Mouse (Mus musculus) MEL (cell line): Measurements from ENCODE around the gene Ctu2.

Experiments used
- CHD2 ChIP-seq: IDR thresholded peaks from 2 replicates; pipeline ENCODE4 v1.6.1; 2011; ENCODE audit warnings: low read length, improper control_type of control experiment
- GABPA ChIP-seq: IDR thresholded peaks from 2 replicates; pipeline ENCODE4 v1.6.1; 2012; ENCODE audit warnings: low read depth, mild to moderate bottlenecking, inconsistent platforms, low read length, improper control_type of control experiment, moderate library complexity
- HCFC1 ChIP-seq: IDR thresholded peaks from 2 replicates; pipeline ENCODE4 v1.6.1; 2012; ENCODE audit warnings: low read depth, mild to moderate bottlenecking, inconsistent platforms, low read length, improper control_type of control experiment, moderate library complexity
- MYB ChIP-seq: IDR thresholded peaks from 2 replicates; pipeline ENCODE4 v1.6.1; 2011; ENCODE audit warnings: mild to moderate bottlenecking, low read depth, low read length, improper control_type of control experiment
- NELFE ChIP-seq: IDR thresholded peaks from 2 replicates; pipeline ENCODE4 v1.6.1; 2011; ENCODE audit warnings: low read depth, low read length, improper control_type of control experiment
- POLR2A ChIP-seq, 2 experiments: IDR thresholded peaks; 2 replicates each; pipeline ENCODE4 v1.6.1; 2011 to 2012; ENCODE audit warnings: low read length in 2 of 2, mild to moderate bottlenecking in 2 of 2, control low read depth in 1 of 2, improper control_type of control experiment in 1 of 2, low read depth in 1 of 2, moderate library complexity in 1 of 2; ENCODE audit not compliant: control insufficient read depth in 1 of 2, insufficient read depth in 1 of 2, poor library complexity in 1 of 2
- SMC3 ChIP-seq: IDR thresholded peaks from 2 replicates; pipeline ENCODE4 v1.6.1; 2011; ENCODE audit warnings: low read depth, low read length, improper control_type of control experiment

DNA sequence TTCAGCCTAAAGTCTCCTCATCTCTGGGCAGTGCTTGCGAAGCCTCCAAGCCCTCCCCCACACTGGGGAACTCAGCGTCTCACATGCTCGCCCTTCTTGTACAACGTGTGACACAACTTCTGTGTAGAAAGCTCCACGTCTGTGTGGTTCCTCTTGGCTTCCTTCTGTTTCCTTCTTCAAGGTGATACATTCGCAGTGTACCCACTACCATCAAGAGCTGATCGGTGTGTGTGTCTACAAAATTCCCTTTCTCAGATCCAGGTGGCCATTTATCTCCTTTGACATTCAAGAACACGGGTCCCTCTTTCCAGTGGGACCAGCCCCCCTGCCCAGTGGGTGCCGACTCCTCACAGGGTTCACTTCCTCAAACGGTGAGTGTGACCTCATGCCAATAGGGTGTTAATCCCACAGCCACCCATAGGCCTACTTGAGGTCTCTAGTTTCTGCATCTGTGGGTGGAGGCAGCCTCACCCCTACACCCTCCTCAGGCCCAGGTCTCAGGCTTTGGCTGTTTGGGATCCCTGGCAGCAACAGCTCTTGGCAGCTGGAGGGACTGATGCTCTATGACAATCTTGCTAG, 45.8 kb upstream of the Ctu2 start:
- TF ChIP-seq MYB = no peak
- peak in 1 of 2 experiments; percentile 28; a peak in 1 of 4 replicates for TF ChIP-seq POLR2A (IDR thresholded peaks at IDR 0.05; ENCODE audit: control insufficient read depth in 1 of 2, insufficient read depth in 1 of 2, low read depth in 1 of 2, low read length in 2 of 2, poor library complexity in 1 of 2)
- TF ChIP-seq NELFE = no peak
- no peak for TF ChIP-seq CHD2
- TF ChIP-seq HCFC1 = no peak
- TF ChIP-seq GABPA = no peak
- TF ChIP-seq SMC3 = no peak
